Mouse (Mus musculus): ENCODE data around the gene Pde1a. TPM values are rescaled to one million over a fixed set of nuclear protein-coding genes. Genes with fewer than 3 reads are reported as not detected.

The Pde1a gene
- polyA plus RNA-seq, 1 experiment from 2014 or later = 3.3 TPM

- Histone ChIP-seq H3K27ac (ENCODE audit: low read length) (no peak overlapping the region), H3K36me3 (ENCODE audit: control insufficient read depth, insufficient read depth) (no peaks in the 10 kb centered on the region), H3K4me2 (ENCODE audit: low read depth, low read length) (no peak overlapping the region), H3K9ac (ENCODE audit: low read depth, low read length) (no peak overlapping the region), H3K4me3 (ENCODE audit: low read depth, low read length) (no peak overlapping the region), H3K27me3 (ENCODE audit: control insufficient read depth, insufficient read depth, low read depth, low read length) (no peaks in the 10 kb centered on the region), H3K9me3 (replicated peaks; ENCODE audit: control insufficient read depth, low read length) (no peaks in the 10 kb centered on the region), H3K4me1 (ENCODE audit: control insufficient read depth, low read depth, low read length) (no peaks in the 10 kb centered on the region)
- 59% methylated on average over 3 of the region's 3 CpGs for WGBS (ENCODE audit: insufficient replicate concordance)
- no peak for ATAC-seq (ENCODE audit: low read depth)
Measured at GRCm38 (mm10) chr2:80132677-80133076, 3.4 kb upstream of the Pde1a start.

GRCm38 (mm10) chr2:80126663-80127062, 2.6 kb downstream of the Pde1a start:
- Histone ChIP-seq H3K27ac (ENCODE audit: low read length) (no peak overlapping the region), H3K4me2 (ENCODE audit: low read depth, low read length) (no peak overlapping the region), H3K4me3 (ENCODE audit: low read depth, low read length) (no peak overlapping the region), H3K9me3 (replicated peaks; ENCODE audit: control insufficient read depth, low read length) (no peaks in the 10 kb centered on the region), H3K36me3 (ENCODE audit: control insufficient read depth, insufficient read depth) (no peaks in the 10 kb centered on the region), H3K27me3 (ENCODE audit: control insufficient read depth, insufficient read depth, low read depth, low read length) (no peaks in the 10 kb centered on the region), H3K4me1 (ENCODE audit: control insufficient read depth, low read depth, low read length) (no peaks in the 10 kb centered on the region), H3K9ac (ENCODE audit: low read depth, low read length) (no peak overlapping the region)
- WGBS (ENCODE audit: insufficient replicate concordance) = 53% methylated on average over 4 of the region's 4 CpGs
- ATAC-seq (ENCODE audit: low read depth) = no peak

- no peaks in the 10 kb centered on the region for H3K4me1 ChIP-seq (ENCODE audit: control insufficient read depth, low read depth, low read length)
- 49% methylated on average over 2 of the region's 2 CpGs for WGBS (ENCODE audit: insufficient replicate concordance)
- H3K36me3 ChIP-seq (ENCODE audit: control insufficient read depth, insufficient read depth) = no peaks in the 10 kb centered on the region
- no peak for ATAC-seq (ENCODE audit: low read depth)
- no peaks in the 10 kb centered on the region for H3K27me3 ChIP-seq (ENCODE audit: control insufficient read depth, insufficient read depth, low read depth, low read length)
- H3K27ac ChIP-seq (ENCODE audit: low read length) = no peak overlapping the region
- no peaks in the 10 kb centered on the region for H3K9me3 ChIP-seq (replicated peaks; ENCODE audit: control insufficient read depth, low read length)
- no peak overlapping the region for H3K4me2 ChIP-seq (ENCODE audit: low read depth, low read length)
- H3K4me3 ChIP-seq (ENCODE audit: low read depth, low read length) = no peak overlapping the region
- H3K9ac ChIP-seq (ENCODE audit: low read depth, low read length) = no peak overlapping the region
Measured at GRCm38 (mm10) chr2:80086891-80087290, 42.4 kb downstream of the Pde1a start.

GRCm38 (mm10) chr2:80080090-80080821, 49.0 kb downstream of the Pde1a start:
- Histone ChIP-seq H3K36me3 (ENCODE audit: control insufficient read depth, insufficient read depth) (no peaks in the 10 kb centered on the region), H3K4me1 (ENCODE audit: control insufficient read depth, low read depth, low read length) (no peaks in the 10 kb centered on the region), H3K27me3 (ENCODE audit: control insufficient read depth, insufficient read depth, low read depth, low read length) (no peaks in the 10 kb centered on the region), H3K27ac (ENCODE audit: low read length) (no peak overlapping the region), H3K4me2 (ENCODE audit: low read depth, low read length) (no peak overlapping the region), H3K9me3 (replicated peaks; ENCODE audit: control insufficient read depth, low read length) (no peaks in the 10 kb centered on the region), H3K9ac (ENCODE audit: low read depth, low read length) (no peak overlapping the region), H3K4me3 (ENCODE audit: low read depth, low read length) (no peak overlapping the region)
- peak; percentile 70 for ATAC-seq (ENCODE audit: low read depth)
- WGBS (ENCODE audit: insufficient replicate concordance) = 57% methylated on average over 9 of the region's 9 CpGs

GRCm38 (mm10) chr2:80079618-80080017, 49.6 kb downstream of the Pde1a start:
- no peak overlapping the region for H3K4me3 ChIP-seq (ENCODE audit: low read depth, low read length)
- no peak for ATAC-seq (ENCODE audit: low read depth)
- no peaks in the 10 kb centered on the region for H3K4me1 ChIP-seq (ENCODE audit: control insufficient read depth, low read depth, low read length)
- no peak overlapping the region for H3K9ac ChIP-seq (ENCODE audit: low read depth, low read length)
- H3K9me3 ChIP-seq (replicated peaks; ENCODE audit: control insufficient read depth, low read length) = no peaks in the 10 kb centered on the region
- no peak overlapping the region for H3K27ac ChIP-seq (ENCODE audit: low read length)
- 60% methylated on average over 4 of the region's 4 CpGs for WGBS (ENCODE audit: insufficient replicate concordance)
- no peaks in the 10 kb centered on the region for H3K36me3 ChIP-seq (ENCODE audit: control insufficient read depth, insufficient read depth)
- H3K27me3 ChIP-seq (ENCODE audit: control insufficient read depth, insufficient read depth, low read depth, low read length) = no peaks in the 10 kb centered on the region
- no peak overlapping the region for H3K4me2 ChIP-seq (ENCODE audit: low read depth, low read length)

- H3K36me3 ChIP-seq (ENCODE audit: control insufficient read depth, insufficient read depth) = no peaks in the 10 kb centered on the region
- no peak overlapping the region for H3K4me3 ChIP-seq (ENCODE audit: low read depth, low read length)
- H3K4me1 ChIP-seq (ENCODE audit: control insufficient read depth, low read depth, low read length) = no peaks in the 10 kb centered on the region
- no peak overlapping the region for H3K9ac ChIP-seq (ENCODE audit: low read depth, low read length)
- H3K27me3 ChIP-seq (ENCODE audit: control insufficient read depth, insufficient read depth, low read depth, low read length) = no peaks in the 10 kb centered on the region
- H3K27ac ChIP-seq (ENCODE audit: low read length) = no peak overlapping the region
- H3K9me3 ChIP-seq (replicated peaks; ENCODE audit: control insufficient read depth, low read length) = no peaks in the 10 kb centered on the region
- WGBS (ENCODE audit: insufficient replicate concordance) = 65% methylated on average over 4 of the region's 4 CpGs
- no peak for ATAC-seq (ENCODE audit: low read depth)
- no peak overlapping the region for H3K4me2 ChIP-seq (ENCODE audit: low read depth, low read length)
Measured at GRCm38 (mm10) chr2:80076323-80076722, 52.9 kb downstream of the Pde1a start.

GRCm38 (mm10) chr2:80074531-80074930, 54.7 kb downstream of the Pde1a start:
- no peaks in the 10 kb centered on the region for H3K36me3 ChIP-seq (ENCODE audit: control insufficient read depth, insufficient read depth)
- H3K4me1 ChIP-seq (ENCODE audit: control insufficient read depth, low read depth, low read length) = no peaks in the 10 kb centered on the region
- H3K9me3 ChIP-seq (replicated peaks; ENCODE audit: control insufficient read depth, low read length) = no peaks in the 10 kb centered on the region
- WGBS (ENCODE audit: insufficient replicate concordance) = 70% methylated on average over 2 of the region's 2 CpGs
- H3K27ac ChIP-seq (ENCODE audit: low read length) = no peak overlapping the region
- H3K27me3 ChIP-seq (ENCODE audit: control insufficient read depth, insufficient read depth, low read depth, low read length) = no peaks in the 10 kb centered on the region
- no peak overlapping the region for H3K4me2 ChIP-seq (ENCODE audit: low read depth, low read length)
- H3K9ac ChIP-seq (ENCODE audit: low read depth, low read length) = no peak overlapping the region
- no peak overlapping the region for H3K4me3 ChIP-seq (ENCODE audit: low read depth, low read length)
- ATAC-seq (ENCODE audit: low read depth) = no peak

GRCm38 (mm10) chr2:80074046-80074445, 55.2 kb downstream of the Pde1a start:
- ATAC-seq (ENCODE audit: low read depth) = no peak
- 41% methylated on average over 5 of the region's 5 CpGs for WGBS (ENCODE audit: insufficient replicate concordance)
- Histone ChIP-seq H3K9ac (ENCODE audit: low read depth, low read length) (no peak overlapping the region), H3K27me3 (ENCODE audit: control insufficient read depth, insufficient read depth, low read depth, low read length) (no peaks in the 10 kb centered on the region), H3K4me3 (ENCODE audit: low read depth, low read length) (no peak overlapping the region), H3K4me1 (ENCODE audit: control insufficient read depth, low read depth, low read length) (no peaks in the 10 kb centered on the region), H3K4me2 (ENCODE audit: low read depth, low read length) (no peak overlapping the region), H3K36me3 (ENCODE audit: control insufficient read depth, insufficient read depth) (no peaks in the 10 kb centered on the region), H3K9me3 (replicated peaks; ENCODE audit: control insufficient read depth, low read length) (no peaks in the 10 kb centered on the region), H3K27ac (ENCODE audit: low read length) (no peak overlapping the region)

GRCm38 (mm10) chr2:80073426-80073825, 55.8 kb downstream of the Pde1a start:
- Histone ChIP-seq H3K27me3 (ENCODE audit: control insufficient read depth, insufficient read depth, low read depth, low read length) (no peaks in the 10 kb centered on the region), H3K4me2 (ENCODE audit: low read depth, low read length) (no peak overlapping the region), H3K27ac (ENCODE audit: low read length) (no peak overlapping the region), H3K36me3 (ENCODE audit: control insufficient read depth, insufficient read depth) (no peaks in the 10 kb centered on the region), H3K9me3 (replicated peaks; ENCODE audit: control insufficient read depth, low read length) (no peaks in the 10 kb centered on the region), H3K4me3 (ENCODE audit: low read depth, low read length) (no peak overlapping the region), H3K9ac (ENCODE audit: low read depth, low read length) (no peak overlapping the region), H3K4me1 (ENCODE audit: control insufficient read depth, low read depth, low read length) (no peaks in the 10 kb centered on the region)
- WGBS (ENCODE audit: insufficient replicate concordance) = 44% methylated on average over 2 of the region's 2 CpGs
- no peak for ATAC-seq (ENCODE audit: low read depth)

All from liver, embryonic 16.5 days (tissue).